Mouse (Mus musculus) bone marrow macrophage, adult 2 months (primary cell): ENCODE measurements around the gene Gadd45g. TPM values are rescaled to one million over a fixed set of nuclear protein-coding genes. Genes with fewer than 3 reads are reported as not detected.

Experiments used
- H3K27ac ChIP-seq: 2 replicates; pipeline ENCODE4 v1.5.1; 2012; ENCODE audit warnings: low read depth, low read length; ENCODE audit not compliant: insufficient read depth
- H3K4me1 ChIP-seq: 2 replicates; pipeline ENCODE4 v1.6.1; 2012; ENCODE audit warnings: low read length; ENCODE audit not compliant: control insufficient read depth, insufficient read depth
- H3K4me3 ChIP-seq: 2 replicates; pipeline ENCODE4 v1.5.1; 2012; ENCODE audit warnings: mild to moderate bottlenecking, low read length, moderate library complexity; ENCODE audit not compliant: insufficient read depth
- CTCF ChIP-seq: IDR thresholded peaks from 2 replicates; pipeline ENCODE4 v1.5.1; 2012; ENCODE audit warnings: low read depth, mild to moderate bottlenecking, low read length, moderate library complexity
- POLR2A ChIP-seq: IDR thresholded peaks from 2 replicates; pipeline ENCODE4 v1.6.1; 2012; ENCODE audit warnings: mild to moderate bottlenecking, low read depth, low read length, borderline replicate concordance
- polyA plus RNA-seq: library from polyadenylated mRNA; stranded (reverse); fragments of >200 nt; gene quantifications from 2 replicates; pipeline ENCODE4 v1.2.4, GENCODE M21; 2012; ENCODE audit not compliant: missing spikeins, insufficient read depth, insufficient read length

Gene Gadd45g
- polyA plus RNA-seq = 5.1 and 5.5 TPM in 2 replicates

- peak within 1 kb of the TSS; percentile 84 for H3K4me3 ChIP-seq
- peak within 1 kb of the TSS; percentile 73 for H3K27ac ChIP-seq
- peaks cover 21% of the 10 kb centered on the region for H3K4me1 ChIP-seq
- TF ChIP-seq POLR2A (0 out of 2 replicates have a peak, but pooled peaks have one; percentile 75), CTCF (no peak)
Measured at GRCm38 (mm10) chr13:51846301-51846867, at the start of gene Gadd45g. Gene Gadd45g (plus strand): TSS chr13:51846678.

- peaks cover 4% of the 10 kb centered on the region; the same call in 1 of the 2 replicates for H3K4me1 ChIP-seq
- no peak for TF ChIP-seq CTCF
- TF ChIP-seq POLR2A = no peak
- no peak overlapping the region for H3K4me3 ChIP-seq
- H3K27ac ChIP-seq = no peak overlapping the region
Measured at GRCm38 (mm10) chr13:51797899-51798746, 48.4 kb upstream of the Gadd45g start.

- Histone ChIP-seq H3K4me1 (peaks cover 4% of the 10 kb centered on the region; the same call in 1 of the 2 replicates), H3K27ac (no peak overlapping the region), H3K4me3 (no peak overlapping the region)
- TF ChIP-seq CTCF (no peak), POLR2A (no peak)
Measured at GRCm38 (mm10) chr13:51799735-51800522, 46.5 kb upstream of the Gadd45g start.

GRCm38 (mm10) chr13:51800921-51801320, 45.6 kb upstream of the Gadd45g start:
- Histone ChIP-seq H3K4me1 (peaks cover 4% of the 10 kb centered on the region; the same call in 1 of the 2 replicates), H3K27ac (no peak overlapping the region), H3K4me3 (no peak overlapping the region)
- no peak for TF ChIP-seq POLR2A
- TF ChIP-seq CTCF = no peak

GRCm38 (mm10) chr13:51805634-51806033, 40.8 kb upstream of the Gadd45g start:
- no peak overlapping the region for H3K27ac ChIP-seq
- 0 out of 2 replicates have a peak, but pooled peaks cover 4% of the 10 kb centered on the region for H3K4me1 ChIP-seq
- H3K4me3 ChIP-seq = no peak overlapping the region
- no peak for TF ChIP-seq POLR2A
- TF ChIP-seq CTCF = no peak

- H3K4me1 ChIP-seq = no peaks in the 10 kb centered on the region
- no peak overlapping the region for H3K4me3 ChIP-seq
- TF ChIP-seq POLR2A = no peak
- no peak for TF ChIP-seq CTCF
- no peak overlapping the region for H3K27ac ChIP-seq
Measured at GRCm38 (mm10) chr13:51806220-51806619, 40.3 kb upstream of the Gadd45g start.

- no peak overlapping the region for H3K27ac ChIP-seq
- no peaks in the 10 kb centered on the region for H3K4me1 ChIP-seq
- TF ChIP-seq POLR2A (no peak), CTCF (no peak)
- H3K4me3 ChIP-seq = no peak overlapping the region
Measured at GRCm38 (mm10) chr13:51808141-51808540, 38.3 kb upstream of the Gadd45g start.

GRCm38 (mm10) chr13:51813621-51814615, 32.6 kb upstream of the Gadd45g start:
- H3K27ac ChIP-seq = no peak overlapping the region
- no peak for TF ChIP-seq POLR2A
- H3K4me3 ChIP-seq = no peak overlapping the region
- H3K4me1 ChIP-seq = peaks cover 26% of the 10 kb centered on the region
